In the genomic region with DNA sequence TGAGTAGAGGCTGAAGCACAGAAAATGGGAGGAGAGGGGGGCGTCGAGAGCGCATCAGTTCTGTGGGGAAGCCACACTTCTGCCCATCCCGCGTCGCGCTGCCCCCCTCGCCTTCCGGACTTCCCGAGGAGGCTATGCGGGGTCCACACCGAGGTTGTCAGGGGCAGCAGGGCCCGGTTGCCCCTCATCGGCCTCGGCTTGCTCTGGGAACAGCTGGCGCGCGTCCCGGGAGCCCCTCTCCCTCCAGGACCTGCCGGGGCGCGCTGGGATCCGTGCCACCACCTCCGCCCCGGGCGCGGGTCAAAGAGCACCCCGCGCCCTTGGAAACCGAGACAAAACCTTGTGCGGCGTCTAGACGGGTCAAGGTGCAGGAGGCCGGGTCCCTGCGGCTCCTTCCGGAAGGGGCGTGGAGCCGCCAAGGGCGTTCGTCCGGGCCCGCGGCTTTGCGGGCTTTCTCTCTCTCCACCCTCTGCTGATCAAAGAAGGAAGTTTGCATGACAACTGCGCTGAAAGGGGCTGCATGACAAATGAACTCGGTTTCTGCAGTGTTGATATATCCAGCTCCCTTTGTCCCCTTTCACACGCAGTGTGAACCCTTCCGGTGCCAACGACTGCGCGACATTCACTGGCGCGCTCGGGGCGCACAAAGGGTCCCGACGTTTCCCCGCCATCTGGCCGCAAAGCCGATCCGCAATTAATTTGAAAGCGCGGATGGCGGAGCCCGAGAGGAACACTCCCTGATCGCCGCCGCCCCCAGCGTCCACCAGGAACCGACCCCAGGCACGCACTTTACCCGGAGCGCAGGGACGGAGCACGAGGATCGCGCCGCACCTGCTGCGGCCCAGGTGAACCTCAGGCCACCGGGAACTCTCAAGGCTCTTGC, we compare ENCODE assay signal across 8 mouse cellular contexts. TPM values are rescaled to one million over a fixed set of nuclear protein-coding genes. Genes with fewer than 3 reads are reported as not detected.
DNase-seq lines count a peak whose midpoint lies in the region; ATAC-seq and TF ChIP-seq lines count a peak whose summit lies in the region.

No protein-coding gene starts in this region.

- H3K4me3 ChIP-seq in spleen, adult 2 months (ENCODE audit: extremely low read depth, insufficient read depth, insufficient read length), result peak overlapping the region; percentile 3; the same call in 1 of the 2 replicates
- peak overlapping the region; percentile 13 for H3K4me3 ChIP-seq in embryonic fibroblast, embryonic 13.5 days (ENCODE audit: insufficient read depth, low read length)
- peak overlapping the region; percentile 39 for H3K4me3 ChIP-seq in kidney, embryonic 14.5 days (ENCODE audit: low read length)
- H3K4me3 ChIP-seq in midbrain, embryonic 13.5 days (replicated peaks), result peak overlapping the region; percentile 57

- H3K36me3 ChIP-seq in spleen, adult 2 months (ENCODE audit: control insufficient read depth, insufficient read depth, low read length), result no peaks in the 10 kb centered on the region
- no peaks in the 10 kb centered on the region for H3K36me3 ChIP-seq in kidney, embryonic 14.5 days (ENCODE audit: control insufficient read depth, insufficient read depth, low read length)
- H3K36me3 ChIP-seq in midbrain, embryonic 13.5 days, result no peaks in the 10 kb centered on the region

- intact Hi-C loops in left cerebral cortex, postnatal 25 days (cut with DNase I), result loop anchor here (5.0 kb wide), 2 partner anchors 87 to 1263 kb away; no protein-coding TSS in a partner anchor

- H3K27ac ChIP-seq in spleen, adult 2 months (ENCODE audit: insufficient read depth, low read length), result no peak overlapping the region
- H3K27ac ChIP-seq in embryonic fibroblast, embryonic 13.5 days (ENCODE audit: insufficient read depth, low read length), result no peak overlapping the region
- H3K27ac ChIP-seq in kidney, embryonic 14.5 days (ENCODE audit: low read depth, low read length), result no peak overlapping the region
- peak overlapping the region; percentile 91 for H3K27ac ChIP-seq in midbrain, embryonic 13.5 days

- no peak for DNase-seq in spleen, adult 2 months (ENCODE audit: low read depth in 1 of 2, low spot score in 2 of 2)
- DNase-seq in spleen, adult 12 weeks (ENCODE audit: low spot score), result no peak
- DNase-seq in left cerebral cortex, postnatal 25 days (ENCODE audit: low spot score in 2 of 2), result no peak
- no peak for DNase-seq in gastrocnemius, postnatal 10 days
- no peak for DNase-seq in right cerebral cortex, postnatal 10 days (ENCODE audit: low spot score in 2 of 2)

- peaks cover 17% of the 10 kb centered on the region for H3K27me3 ChIP-seq in spleen, adult 2 months (ENCODE audit: control insufficient read depth, insufficient read depth, low read length)
- peaks cover 73% of the 10 kb centered on the region for H3K27me3 ChIP-seq in kidney, embryonic 14.5 days (ENCODE audit: control insufficient read depth, insufficient read depth, low read length)
- peaks cover 74% of the 10 kb centered on the region for H3K27me3 ChIP-seq in midbrain, embryonic 13.5 days

- no peak for TF ChIP-seq POLR2A in spleen, adult 2 months (IDR thresholded peaks at IDR 0.05; ENCODE audit: low read depth, low read length)
- no peak for TF ChIP-seq POLR2A in embryonic fibroblast, embryonic 13.5 days (IDR thresholded peaks at IDR 0.05; ENCODE audit: low read depth, low read length)

- 2% methylated on average over 80 of the region's 80 CpGs for WGBS in spleen, adult 2 months
- WGBS in kidney, embryonic 14.5 days, result under 1% methylated on average over 80 of the region's 80 CpGs
- under 1% methylated on average over 80 of the region's 80 CpGs for WGBS in midbrain, embryonic 13.5 days

- H3K4me2 ChIP-seq in kidney, embryonic 14.5 days (replicated peaks; ENCODE audit: low read depth, low read length), result peak overlapping the region; percentile 50
- peak overlapping the region; percentile 80 for H3K4me2 ChIP-seq in midbrain, embryonic 13.5 days (replicated peaks)

- ATAC-seq in kidney, embryonic 14.5 days (ENCODE audit: low FRiP score, low TSS enrichment), result peak; percentile 73
- peak; percentile 87 for ATAC-seq in midbrain, embryonic 13.5 days

- TF ChIP-seq CTCF in spleen, adult 2 months (IDR thresholded peaks at IDR 0.05; ENCODE audit: extremely low read depth, insufficient read depth, insufficient read length, insufficient replicate concordance), result no peak
- no peak for TF ChIP-seq CTCF in embryonic fibroblast, embryonic 13.5 days (IDR thresholded peaks at IDR 0.05; ENCODE audit: borderline replicate concordance, insufficient read depth, low read length)

- H3K9ac ChIP-seq in kidney, embryonic 14.5 days (ENCODE audit: low read depth, low read length), result no peak overlapping the region
- H3K9ac ChIP-seq in midbrain, embryonic 13.5 days (replicated peaks), result peak overlapping the region; percentile 85

- no peaks in the 10 kb centered on the region for H3K9me3 ChIP-seq in kidney, embryonic 14.5 days (ENCODE audit: control insufficient read depth, low read length)
- H3K9me3 ChIP-seq in midbrain, embryonic 13.5 days, result no peaks in the 10 kb centered on the region

- no peaks in the 10 kb centered on the region; the same call in 1 of the 2 replicates for H3K4me1 ChIP-seq in spleen, adult 2 months (ENCODE audit: control insufficient read depth, insufficient read depth, insufficient read length)
- no peaks in the 10 kb centered on the region for H3K4me1 ChIP-seq in embryonic fibroblast, embryonic 13.5 days (ENCODE audit: control insufficient read depth, insufficient read depth, low read length)
- H3K4me1 ChIP-seq in kidney, embryonic 14.5 days (ENCODE audit: control insufficient read depth, insufficient read depth, low read length), result no peaks in the 10 kb centered on the region
- peaks cover 40% of the 10 kb centered on the region for H3K4me1 ChIP-seq in midbrain, embryonic 13.5 days (replicated peaks)

RNA-seq across cellular contexts. Expression of a gene that starts 35.8 kb away (rescaled TPM):
- polyA plus RNA-seq in spleen, adult 2 months (2012; rRNA removed), result not detected in 2 replicates
- polyA plus RNA-seq in embryonic fibroblast, embryonic 13.5 days (2011; ENCODE audit: insufficient read length, low read depth, missing spikeins), result not detected in 2 replicates
- 0.14 and 0.19 TPM in 2 replicates for polyA plus RNA-seq in kidney, embryonic 14.5 days (2014; fragmentation: Nextera tagmentation; extraction: Ambion mirVana)
- polyA plus RNA-seq in midbrain, embryonic 13.5 days (2015; fragmentation: Nextera tagmentation; extraction: Ambion mirVana), result 85.5 and 90.2 TPM in 2 replicates
- total RNA-seq in left cerebral cortex, postnatal 25 days (2021), result not detected
- not detected for total RNA-seq in gastrocnemius, postnatal 10 days (2021)

RNA-seq across cellular contexts. Expression of a gene that starts 44.3 kb away (rescaled TPM):
- polyA plus RNA-seq in spleen, adult 2 months (2012; rRNA removed), result not detected in 2 replicates
- not detected in 2 replicates for polyA plus RNA-seq in embryonic fibroblast, embryonic 13.5 days (2011; ENCODE audit: insufficient read length, low read depth, missing spikeins)
- polyA plus RNA-seq in kidney, embryonic 14.5 days (2014; fragmentation: Nextera tagmentation; extraction: Ambion mirVana), result 0.10 and 0.27 TPM in 2 replicates
- polyA plus RNA-seq in midbrain, embryonic 13.5 days (2015; fragmentation: Nextera tagmentation; extraction: Ambion mirVana), result 1.9 and 2.2 TPM in 2 replicates
- under 1 TPM; 0.14 to 0.25 TPM for total RNA-seq in left cerebral cortex, postnatal 25 days (2021)
- total RNA-seq in gastrocnemius, postnatal 10 days (2021), result under 1 TPM; 0.11 to 0.19 TPM

Comparison
In these comparisons a context has a peak if more than half of its experiments do, and no peak if none do; other contexts are left out.
1. H3K4me3 ChIP-seq: peak in every context shown above with its lines; median percentile 57 in midbrain, embryonic 13.5 days; 39 in kidney, embryonic 14.5 days; 13 in embryonic fibroblast, embryonic 13.5 days; 3 in spleen, adult 2 months.
2. RNA of a gene that starts 35.8 kb away (polyA plus RNA-seq): 85.5 to 90.2 TPM in midbrain, embryonic 13.5 days; 0.14 to 0.19 TPM in kidney, embryonic 14.5 days, not detected in spleen, adult 2 months and not detected in embryonic fibroblast, embryonic 13.5 days; every median in the first group is over 10 times any median in the second.